Mouse (Mus musculus) urinary bladder, postnatal 14 days (tissue): ENCODE data around the gene Ryr2.

Source experiments
- DNase-seq: peaks from one replicate; pipeline ENCODE4 v3.0.0; 2021; ENCODE audit warnings: low spot score

Gene Ryr2

GRCm38 (mm10) chr13:11542546-11542945, 564.2 kb downstream of the Ryr2 start:
- DNase-seq, result no peak

DNA sequence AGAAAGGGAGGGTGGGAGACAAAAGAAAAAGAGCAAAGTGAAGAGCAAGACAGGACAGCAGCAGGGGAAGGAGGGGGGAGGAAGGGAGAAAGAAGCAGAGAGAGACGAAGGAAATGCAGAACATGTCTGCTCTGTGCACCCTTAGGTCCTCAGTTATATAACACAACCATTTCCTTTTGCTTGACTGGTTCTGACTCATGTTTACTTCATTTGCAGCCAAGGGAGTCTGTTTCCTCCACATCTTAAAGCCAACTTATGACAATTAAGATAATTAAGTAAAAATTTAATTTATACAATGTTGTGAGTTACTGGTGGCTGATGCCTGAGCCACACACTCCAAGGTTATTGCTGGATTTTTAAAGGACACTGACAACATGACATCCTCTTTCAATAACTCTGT, 569.9 kb downstream of the Ryr2 start:
- no peak for DNase-seq

GRCm38 (mm10) chr13:11535874-11536273, 570.9 kb downstream of the Ryr2 start:
- no peak for DNase-seq

GRCm38 (mm10) chr13:11533265-11533664, 573.5 kb downstream of the Ryr2 start:
- DNase-seq, result no peak

- no peak for DNase-seq
Measured at GRCm38 (mm10) chr13:11532014-11532890, 574.5 kb downstream of the Ryr2 start.

DNA sequence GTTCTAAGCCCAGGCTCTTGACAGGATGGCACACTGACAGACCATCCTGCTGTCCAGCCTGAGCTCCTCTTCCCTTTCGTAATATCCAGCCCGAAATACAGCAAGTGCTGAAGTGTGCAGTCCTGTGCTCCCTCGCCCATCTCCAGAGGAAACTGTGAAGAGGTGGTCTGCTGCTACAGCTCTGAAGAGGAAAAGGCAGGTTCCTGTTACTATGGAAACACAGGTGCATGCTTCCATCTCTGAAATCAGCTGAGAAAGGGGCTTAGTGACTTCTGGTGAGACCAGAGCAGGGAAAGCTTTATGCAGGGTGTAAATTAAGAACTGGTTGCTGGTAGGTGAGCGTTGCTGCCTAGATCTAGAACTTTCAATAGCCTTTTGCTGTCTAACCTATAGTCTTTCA, 583.1 kb downstream of the Ryr2 start:
- DNase-seq, result no peak

- DNase-seq, result no peak
Measured at GRCm38 (mm10) chr13:11520765-11521164, 586.0 kb downstream of the Ryr2 start.

DNA sequence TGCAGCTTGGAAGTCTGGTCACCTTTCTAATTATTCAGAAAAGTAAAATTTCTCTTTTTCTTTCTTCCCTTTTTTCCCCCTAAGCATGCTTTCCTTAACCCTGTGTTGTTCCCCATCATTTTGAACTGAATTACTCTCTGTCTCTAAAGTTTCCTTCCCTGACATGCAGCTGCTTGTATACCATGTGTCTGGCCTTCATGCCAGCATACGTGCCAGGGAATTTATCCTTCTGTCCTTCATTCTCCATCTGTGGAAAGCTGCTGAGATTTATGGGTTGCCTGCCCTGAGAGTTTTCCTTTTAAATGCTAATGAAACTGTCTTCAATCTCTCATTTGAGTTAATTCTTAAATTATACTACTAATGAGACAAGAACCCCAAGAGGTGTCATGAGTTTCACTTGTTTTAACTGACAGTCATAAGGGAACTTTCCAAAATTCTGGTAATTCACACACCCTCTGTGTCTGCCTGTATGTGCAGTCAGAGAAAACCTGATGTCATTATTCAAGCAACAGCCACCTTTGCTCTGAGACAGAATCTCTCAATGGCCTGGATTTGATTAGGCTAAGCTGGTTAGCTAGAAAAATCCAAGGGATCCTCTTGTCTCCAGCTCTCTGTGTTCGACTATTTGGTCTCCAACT, 595.1 kb downstream of the Ryr2 start:
- DNase-seq, result no peak
